Mouse (Mus musculus) effector memory CD4-positive, alpha-beta T cell, adult 7 months (primary cell): Measurements from ENCODE around the gene Pphln1. TPM values are rescaled to one million over a fixed set of nuclear protein-coding genes. Genes with fewer than 3 reads are reported as not detected.

Experiments
- polyA plus RNA-seq: library from polyadenylated mRNA; unstranded; fragments of 100-300 nt; shearing (Covaris generic); gene quantifications from one replicate; pipeline ENCODE4 v1.2.1, GENCODE M21; 2017

Pphln1 gene
- polyA plus RNA-seq, result 34.8 TPM

GRCm38 (mm10) chr15:93397826-93398698 lies at the start of gene Pphln1, which contains the start of gene Zcrb1:
Pphln1 (plus strand) TSS chr15:93398350.
Zcrb1 (minus strand) TSS chr15:93398334.

Other genes with a start within 250 kb of the Pphln1 start
- 42.7 TPM for gene Gxylt1, start 123.2 kb upstream of the Pphln1 start, polyA plus RNA-seq
- 65.7 TPM for gene Yaf2, start 61.4 kb upstream of the Pphln1 start, polyA plus RNA-seq
- gene Zcrb1, start within 50 bp of the Pphln1 start, polyA plus RNA-seq, result 90.0 TPM
- 15.7 TPM for gene Prickle1, start 197.5 kb downstream of the Pphln1 start, polyA plus RNA-seq